Mouse (Mus musculus) megakaryocyte progenitor cell, adult 5-6 weeks (primary cell): ENCODE data around the gene Ablim1. TPM values are rescaled to one million over a fixed set of nuclear protein-coding genes. Genes with fewer than 3 reads are reported as not detected.

Experiments
- ATAC-seq: replicated peaks from 2 replicates; pipeline ENCODE4 v1.8.0; 2016; ENCODE audit warnings: mild to moderate bottlenecking, moderate TSS enrichment, inconsistent platforms; ENCODE audit not compliant: poor library complexity
- total RNA-seq, 2 experiments: library from RNA; stranded (forward) in 1 of 2; stranded (reverse) in 1 of 2; fragments of 157-497, 149-512 nt in 1 of 2; fragments of 200-1000 nt in 1 of 2; gene quantifications; 2 replicates each; pipeline versions ENCODE4 v1.2.3 to v1.2.4; 2015 to 2017

Ablim1 gene
- total RNA-seq, 2 experiments from 2014 or later: 6.7 to 7.0 TPM

DNA sequence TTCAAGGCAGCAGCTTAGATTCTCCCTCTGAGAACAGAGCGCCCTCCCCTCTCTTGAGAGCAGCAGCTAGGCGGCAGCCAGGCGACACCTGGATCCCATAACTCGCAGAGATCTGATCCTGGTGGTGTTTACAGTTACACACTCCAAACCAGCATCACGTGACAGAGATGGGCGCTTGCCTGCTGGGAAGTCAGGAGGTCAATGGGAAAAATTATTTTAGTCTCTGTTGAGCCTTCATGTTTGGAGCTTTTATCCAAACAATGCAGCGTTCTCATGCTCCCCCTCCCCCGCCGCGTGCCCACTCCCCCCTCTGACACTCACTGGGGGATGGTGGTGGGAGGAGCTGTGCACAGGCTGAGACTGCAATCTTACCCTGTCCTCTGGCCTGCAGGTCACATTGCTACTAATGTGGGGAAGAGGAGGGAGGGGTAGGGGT lies 317.5 kb downstream of the Ablim1 start:
- no peak for ATAC-seq

DNA sequence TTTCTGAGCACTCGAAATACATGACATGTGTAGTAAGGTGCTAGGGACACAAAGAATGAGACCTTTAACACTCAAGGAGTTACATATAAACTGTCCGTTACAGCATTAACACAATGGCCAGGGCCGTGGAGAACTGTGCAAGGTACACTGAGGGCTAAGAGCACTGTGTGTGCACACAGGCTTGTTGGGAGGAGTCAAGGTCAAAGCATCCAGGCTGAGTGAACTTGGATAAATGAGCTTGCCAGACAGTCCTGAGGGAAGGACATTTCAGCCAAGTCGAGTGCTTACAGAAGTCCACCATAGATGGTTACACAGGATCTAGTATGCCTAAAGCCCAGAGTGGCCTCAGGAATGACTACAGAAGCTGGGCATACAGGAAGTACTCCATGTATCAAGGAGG lies 319.3 kb downstream of the Ablim1 start:
- ATAC-seq: no peak

DNA sequence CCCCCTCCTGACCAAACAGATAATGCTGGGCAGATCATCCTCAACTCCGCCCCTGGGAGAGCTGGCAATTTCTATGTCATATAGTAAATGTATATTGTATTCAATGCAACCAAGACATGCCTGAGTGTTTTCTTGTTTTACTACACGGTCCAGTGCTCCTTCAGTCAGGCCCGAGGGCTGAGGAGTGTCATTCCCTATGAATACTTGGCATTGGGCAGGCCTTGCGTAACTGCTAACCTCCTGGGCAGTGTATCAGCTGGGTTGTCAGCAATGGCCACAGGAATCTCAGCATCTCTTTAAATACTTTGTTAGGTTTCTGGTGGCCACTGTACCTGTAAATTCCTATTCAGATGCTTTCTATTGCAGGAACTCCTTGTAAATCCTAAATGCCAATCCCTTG lies 320.1 kb downstream of the Ablim1 start:
- no peak for ATAC-seq

DNA sequence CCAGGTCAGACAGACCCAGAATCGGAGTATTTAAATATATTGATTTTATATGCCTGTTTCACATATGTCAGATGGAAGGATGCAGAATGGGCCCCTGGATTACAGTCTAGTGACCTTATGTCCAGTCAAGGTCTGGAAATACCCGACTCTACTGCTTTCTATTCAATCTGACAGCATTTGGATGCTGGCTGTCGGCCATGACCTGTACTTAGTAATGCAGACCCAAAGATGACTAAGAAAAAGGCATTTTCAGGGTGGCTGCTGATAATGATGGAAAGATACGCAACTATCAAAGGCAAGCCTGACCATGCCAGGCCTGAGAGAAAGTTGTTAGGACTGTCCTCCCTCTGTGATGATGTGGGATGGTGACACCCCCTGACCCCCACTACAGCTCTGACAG lies 321.0 kb downstream of the Ablim1 start:
- ATAC-seq: no peak

DNA sequence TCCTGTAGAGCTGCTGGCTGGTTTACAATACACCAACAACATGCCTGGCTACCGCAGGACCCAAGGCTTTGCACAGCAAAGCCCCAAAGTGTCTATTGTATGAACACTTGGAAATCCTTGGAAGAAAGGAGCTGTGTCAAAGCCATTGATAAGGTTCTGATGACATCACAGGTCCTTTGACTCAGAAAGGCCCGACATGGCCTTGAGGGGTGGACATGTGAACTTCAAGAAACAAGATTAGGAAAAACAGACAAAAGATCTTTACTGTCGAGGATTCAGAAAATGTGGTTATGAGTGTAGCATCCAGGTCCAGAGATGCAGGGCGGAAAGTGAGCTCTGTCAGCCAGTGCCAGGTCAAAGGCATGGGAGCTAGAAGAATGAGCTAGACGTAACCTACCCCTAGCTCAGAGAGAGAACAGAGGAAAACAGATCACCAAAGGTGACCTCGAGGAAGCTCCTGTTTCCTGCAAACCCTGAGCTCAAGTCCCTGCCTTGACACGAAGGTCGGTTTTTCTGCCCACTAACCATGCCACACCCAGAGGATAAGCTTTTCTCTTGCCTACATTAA lies 321.7 kb downstream of the Ablim1 start:
- no peak for ATAC-seq

DNA sequence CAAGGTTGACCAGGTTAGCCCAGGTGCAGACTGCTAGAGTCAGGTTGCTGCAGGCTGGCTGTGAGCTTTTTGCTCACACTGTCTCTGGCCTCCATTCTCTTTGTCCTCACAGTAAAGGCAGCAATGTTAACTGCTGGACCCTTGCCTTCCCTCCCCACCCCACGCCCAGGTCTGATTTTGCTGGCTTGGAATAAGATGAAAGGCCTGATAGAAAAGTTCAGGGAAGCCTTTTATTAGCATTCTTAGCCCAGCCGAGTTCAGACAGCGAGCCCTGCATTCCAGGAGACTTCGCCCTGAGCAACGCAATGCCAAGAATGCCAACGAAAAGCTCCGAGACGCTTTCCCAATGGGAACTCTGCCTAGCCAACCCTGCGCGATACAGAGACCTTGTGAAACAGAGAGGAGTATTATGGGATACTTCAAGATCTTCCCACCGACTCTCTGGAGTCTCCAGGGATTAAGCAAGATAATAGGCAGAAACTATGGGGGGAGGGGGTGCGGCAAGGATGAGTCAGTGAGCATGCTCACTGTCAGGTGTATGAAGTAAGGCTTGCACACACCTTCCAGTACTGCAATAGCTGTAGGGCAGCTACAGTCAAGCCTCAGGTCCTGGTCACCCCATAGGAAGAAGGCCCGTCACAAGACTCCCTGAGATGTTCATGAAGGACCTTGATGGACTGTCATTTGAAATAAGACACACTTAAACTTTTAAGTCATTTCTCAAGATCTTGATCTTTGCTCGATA lies 324.2 kb downstream of the Ablim1 start:
- no peak for ATAC-seq

DNA sequence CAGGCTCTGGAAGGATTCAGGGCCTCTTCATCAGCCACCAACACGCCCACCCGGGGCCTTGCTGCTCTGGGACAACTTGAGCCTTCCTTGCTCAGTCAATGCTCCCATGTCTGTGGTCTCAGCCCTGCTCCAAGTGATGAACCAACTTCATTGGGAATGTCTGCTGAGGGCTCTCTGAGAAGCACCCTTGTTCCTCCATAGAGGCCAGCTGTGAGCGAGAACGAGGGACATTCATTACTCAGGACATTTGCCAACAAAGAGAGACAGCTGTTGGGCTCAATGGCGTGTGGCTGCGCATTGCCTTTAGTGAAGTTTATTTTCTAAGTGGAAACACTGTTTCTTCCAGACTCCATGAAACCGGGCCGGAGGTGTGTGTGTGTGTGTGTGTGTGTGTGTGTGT lies 325.5 kb downstream of the Ablim1 start:
- ATAC-seq: no peak

DNA sequence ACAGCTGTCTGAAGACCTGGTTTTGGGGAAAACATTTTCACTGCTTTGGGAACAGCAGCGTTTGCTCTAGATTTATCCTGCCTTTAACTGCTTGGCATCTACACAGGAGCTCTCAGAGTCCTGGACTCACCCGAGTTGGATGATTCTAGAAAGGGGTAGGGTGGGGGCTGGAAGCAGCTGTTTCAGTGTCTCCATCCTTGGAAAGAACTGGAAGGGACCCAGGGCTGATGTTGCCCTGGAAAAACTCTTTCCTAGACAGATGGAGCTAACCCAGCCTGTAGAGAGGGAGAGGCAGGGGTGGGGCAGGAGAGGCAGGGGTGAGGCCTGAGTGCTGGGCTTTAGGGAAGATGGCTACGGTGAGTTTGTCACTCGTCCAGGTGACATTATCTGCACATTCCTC lies 330.5 kb downstream of the Ablim1 start:
- ATAC-seq: no peak

DNA sequence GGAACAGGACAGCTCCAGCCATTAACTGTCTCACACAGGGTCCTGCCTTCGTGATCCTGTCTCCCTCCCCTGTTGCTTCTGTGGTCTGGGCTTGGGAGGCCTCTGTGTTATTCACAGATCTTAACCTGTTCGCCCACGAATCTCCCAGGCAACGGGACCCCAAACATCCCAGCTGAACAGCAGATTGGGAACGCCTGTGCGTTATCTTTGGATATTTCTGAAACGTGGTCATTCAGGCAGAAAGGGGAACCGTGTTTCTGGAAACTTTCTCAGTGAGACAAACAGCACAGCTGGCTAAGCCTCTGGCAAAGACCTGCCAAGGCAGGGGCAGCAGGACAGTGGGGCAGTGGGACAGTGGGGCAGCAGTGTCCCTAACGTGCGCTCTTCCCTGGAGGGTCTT lies 331.0 kb downstream of the Ablim1 start:
- ATAC-seq: no peak

Other genes with a start within 250 kb of the Ablim1 start
- gene Fam160b1, start 45.8 kb upstream of the Ablim1 start, total RNA-seq (2015): 18.8 and 23.0 TPM in 2 replicates
- 12.7 and 13.2 TPM in 2 replicates for gene Fam160b1, start 45.8 kb upstream of the Ablim1 start, total RNA-seq (2017)
- 11.7 and 15.3 TPM in 2 replicates for gene Trub1, start 138.0 kb upstream of the Ablim1 start, total RNA-seq (2015)
- gene Trub1, start 138.0 kb upstream of the Ablim1 start, total RNA-seq (2017): 13.1 and 20.9 TPM in 2 replicates